Mouse (Mus musculus) E14TG2a.4 (cell line): ENCODE measurements around the gene Zfhx3.

ENCODE experiments used
- CTCF ChIP-seq: conservative IDR thresholded peaks from 2 replicates; pipeline ENCODE4 v1.5.1; 2014; ENCODE audit warnings: low read length
- POU5F1 ChIP-seq: IDR thresholded peaks from 2 replicates; pipeline ENCODE4 v1.6.1; 2014; ENCODE audit warnings: low read length, borderline replicate concordance

- TF ChIP-seq CTCF (no peak), POU5F1 (no peak)
Measured at GRCm38 (mm10) chr8:107936725-107937124, 5.7 kb upstream of the Zfhx3 start.
